Mouse (Mus musculus): ENCODE measurements around the gene Tha1.
"Not testable (repeated sequence)": the region's sequence is repeated elsewhere in the genome, so short reads cannot be mapped to it uniquely, and the experiment has no call there.

DNA sequence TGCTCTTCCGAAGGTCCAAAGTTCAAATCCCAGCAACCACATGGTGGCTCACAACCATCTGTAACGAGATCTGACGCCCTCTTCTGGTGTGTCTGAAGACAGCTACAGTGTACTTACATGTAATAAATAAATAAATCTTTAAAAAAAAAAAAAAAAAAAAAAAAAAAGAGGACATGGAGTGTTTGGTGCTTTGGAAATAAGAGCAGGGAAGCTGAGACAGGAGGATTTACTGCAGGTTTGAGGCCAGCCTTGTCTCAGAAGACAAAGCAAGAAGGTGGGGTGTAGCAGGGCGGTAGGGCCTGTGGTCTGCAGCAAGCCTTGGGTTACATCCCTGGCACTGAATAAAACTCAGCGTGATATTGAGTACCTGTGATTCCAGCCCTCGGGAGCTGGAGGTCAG is 39.8 kb downstream of the Tha1 start:
- not testable (repeated sequence) for TF ChIP-seq GATA1 (IDR thresholded peaks at IDR 0.05; ENCODE audit: borderline replicate concordance, low read length); CTCF (IDR thresholded peaks at IDR 0.05; ENCODE audit: low read depth, low read length)
